Mouse (Mus musculus) WW6 (cell line): ENCODE measurements around the gene Magix.

Experiments used
- DNase-seq: peaks from one replicate; pipeline ENCODE4 v3.0.0-alpha.2; 2013; ENCODE audit warnings: low read depth, low spot score

Magix gene

GRCm38 (mm10) chrX:7632560-7632959 is 48.5 kb downstream of the Magix start:
- no peak for DNase-seq
